Mouse (Mus musculus) forebrain, embryonic 12.5 days (tissue): Measurements from ENCODE around the gene Ccdc84. TPM values are rescaled to one million over a fixed set of nuclear protein-coding genes. Genes with fewer than 3 reads are reported as not detected.
"Not testable (repeated sequence)": the region's sequence is repeated elsewhere in the genome, so short reads cannot be mapped to it uniquely, and the experiment has no call there.

ENCODE experiments used
- ATAC-seq: fragments of 200-750 bp; cut with Nextera tagmentation; 2 replicates; pipeline ENCODE4 v1.8.0; 2017; ENCODE audit warnings: moderate TSS enrichment; ENCODE audit not compliant: low FRiP score
- H3K27ac ChIP-seq: fragments of 300-500 bp; sonication (generic); 2 replicates; pipeline ENCODE4 v1.5.1; 2016; ENCODE audit warnings: mild to moderate bottlenecking
- H3K27me3 ChIP-seq: fragments of 300-500 bp; sonication (generic); 2 replicates; pipeline ENCODE4 v1.6.1; 2016; ENCODE audit warnings: mild to moderate bottlenecking
- H3K36me3 ChIP-seq: fragments of 300-500 bp; sonication (generic); replicated peaks from 2 replicates; pipeline ENCODE4 v1.6.1; 2016; ENCODE audit warnings: mild to moderate bottlenecking
- H3K4me1 ChIP-seq: fragments of 300-500 bp; sonication (generic); 2 replicates; pipeline ENCODE4 v1.6.1; 2016
- H3K4me2 ChIP-seq: fragments of 300-500 bp; sonication (generic); 2 replicates; pipeline ENCODE4 v1.6.1; 2016; ENCODE audit warnings: mild to moderate bottlenecking, moderate library complexity
- H3K4me3 ChIP-seq: fragments of 300-500 bp; sonication (generic); replicated peaks from 2 replicates; pipeline ENCODE4 v1.5.1; 2016; ENCODE audit warnings: mild to moderate bottlenecking
- H3K9ac ChIP-seq: fragments of 300-500 bp; sonication (generic); 2 replicates; pipeline ENCODE4 v1.6.1; 2016; ENCODE audit warnings: mild to moderate bottlenecking
- H3K9me3 ChIP-seq: fragments of 300-500 bp; sonication (generic); 2 replicates; pipeline ENCODE4 v1.6.1; 2016
- WGBS: fragments of 180-500 bp; shearing (Covaris S2); methylation state at CpG from one replicate; pipeline ENCODE4 v1.1.7; 2016; 5-methylcytosine and 5-hydroxymethylcytosine counted together
- microRNA-seq: library from miRNA; unstranded; fragments of <30 nt; microRNA quantifications from one replicate; pipeline ENCODE4, GENCODE M21; 2017
- polyA plus RNA-seq: library from polyadenylated mRNA; unstranded; fragments of >200 nt; fragmentation: Nextera tagmentation; extraction: Ambion mirVana; gene quantifications from 2 replicates; pipeline ENCODE4 v1.2.1, GENCODE M21; 2016

Ccdc84 gene
- polyA plus RNA-seq, 1 experiment from 2014 or later = 30.3 TPM

DNA sequence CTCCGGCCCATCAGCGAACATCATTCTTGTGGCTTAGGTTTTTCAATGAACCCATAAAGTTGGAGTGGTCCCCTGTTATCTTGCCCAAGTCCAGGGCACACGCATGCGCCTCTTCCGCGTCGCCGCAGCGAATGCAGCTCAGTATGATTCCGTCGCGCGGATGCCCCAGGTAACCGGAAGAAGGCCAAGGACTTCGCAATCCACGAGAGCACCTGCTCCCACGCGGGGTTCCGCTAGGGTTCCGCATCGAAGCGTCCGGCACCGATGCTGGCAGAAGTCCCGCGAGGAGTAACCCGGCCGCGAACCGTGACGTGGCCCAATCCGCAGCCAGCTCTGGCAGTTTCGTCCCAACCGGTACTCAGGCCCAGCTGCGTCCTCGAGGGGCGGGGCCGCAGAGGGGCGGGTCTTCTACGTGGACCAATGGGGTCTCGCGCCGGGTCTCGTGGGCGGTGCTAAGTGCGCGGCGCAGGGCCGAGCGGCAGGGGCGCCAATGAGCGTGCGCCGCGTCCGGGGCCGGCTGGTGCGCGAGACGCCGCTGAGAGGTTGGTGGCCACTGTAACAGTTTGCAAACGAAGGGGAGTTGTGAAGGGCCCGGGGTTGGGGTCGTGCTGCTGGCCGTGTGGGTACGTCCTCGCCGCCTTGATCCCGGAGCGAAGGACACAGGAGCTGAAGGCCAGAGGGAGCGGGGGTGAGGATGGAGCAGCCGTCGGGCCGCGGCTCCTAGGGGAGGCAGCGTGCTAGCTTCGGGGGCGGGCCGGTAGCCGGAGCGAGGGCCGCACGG lies 39.1 kb downstream of the Ccdc84 start, which contains the start of gene Hyou1:
Gene Hyou1 (plus strand): TSS at position 437 of the 781 bp plus-strand sequence.
- Histone ChIP-seq H3K36me3 (peaks cover 31% of the 10 kb centered on the region), H3K9me3 (no peaks in the 10 kb centered on the region), H3K9ac (peak within 1 kb of the TSS; percentile 92), H3K4me1 (peaks cover 17% of the 10 kb centered on the region), H3K27me3 (no peaks in the 10 kb centered on the region), H3K4me3 (peak within 1 kb of the TSS; percentile 90), H3K4me2 (peak within 1 kb of the TSS; percentile 97), H3K27ac (peak within 1 kb of the TSS; percentile 85)
- under 1% methylated on average over 82 of the region's 83 CpGs for WGBS
- ATAC-seq = peak; percentile 99

DNA sequence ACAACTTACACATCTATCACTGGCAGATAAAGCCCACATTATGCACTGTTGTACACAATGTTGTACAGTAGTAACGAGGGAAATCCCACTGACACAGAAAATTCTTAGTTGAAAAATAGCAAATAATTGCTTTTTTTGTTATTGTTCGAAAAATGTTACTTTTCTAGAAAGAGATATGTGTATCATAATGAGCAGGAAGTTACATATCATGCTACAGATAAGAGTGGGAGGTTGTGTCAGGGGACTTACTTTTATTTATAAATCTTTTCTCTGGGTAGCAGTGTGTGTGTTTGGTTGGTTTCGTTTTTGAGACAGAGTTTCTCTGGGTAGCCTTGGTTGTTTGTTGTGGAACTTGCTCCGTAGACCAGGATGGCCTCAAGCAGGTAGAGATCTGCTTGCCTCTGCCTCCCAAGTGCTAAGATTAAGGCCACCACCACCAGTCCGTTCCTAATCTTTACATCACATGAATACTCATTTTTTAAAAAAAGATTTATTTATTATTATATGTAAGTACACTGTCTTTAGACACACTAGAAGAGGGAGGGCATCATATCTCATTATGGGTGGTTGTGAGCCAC lies 40.1 kb downstream of the Ccdc84 start:
- ATAC-seq = no peak
- Histone ChIP-seq H3K27ac (peak overlapping the region; percentile 85; the same call in 1 of the 2 replicates), H3K36me3 (peaks cover 21% of the 10 kb centered on the region), H3K9ac (peak overlapping the region; percentile 60), H3K4me1 (peaks cover 17% of the 10 kb centered on the region), H3K4me3 (peak overlapping the region; percentile 90), H3K4me2 (peak overlapping the region; percentile 97), H3K27me3 (no peaks in the 10 kb centered on the region), H3K9me3 (no peaks in the 10 kb centered on the region)
- WGBS = 93% methylated on average over 5 of the region's 5 CpGs

DNA sequence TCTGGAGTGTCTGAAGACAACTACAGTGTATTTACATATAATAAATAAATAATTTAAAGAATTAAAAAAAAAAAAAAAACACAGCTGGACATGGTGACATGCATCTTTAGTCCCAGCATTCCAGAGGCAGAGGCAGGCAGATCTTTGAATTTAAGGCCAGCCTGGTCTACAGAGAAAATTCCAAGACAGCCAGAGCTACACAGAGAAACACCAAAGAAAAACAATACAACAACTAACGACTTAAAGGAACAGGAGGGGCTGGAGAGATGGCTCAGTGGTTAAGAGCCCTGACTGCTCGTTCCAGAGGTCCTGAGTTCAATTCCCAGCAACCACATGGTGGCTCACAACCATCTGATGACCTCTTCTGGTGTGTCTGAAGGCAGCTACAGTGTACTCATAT lies 41.0 kb downstream of the Ccdc84 start:
- H3K9me3 ChIP-seq, H3K4me3 ChIP-seq, H3K4me2 ChIP-seq, H3K27ac ChIP-seq, H3K27me3 ChIP-seq, ATAC-seq, H3K9ac ChIP-seq: not testable (repeated sequence)
- peaks cover 17% of the 10 kb centered on the region for H3K4me1 ChIP-seq
- H3K36me3 ChIP-seq = peaks cover 12% of the 10 kb centered on the region
- 85% methylated on average over 2 of the region's 2 CpGs for WGBS

DNA sequence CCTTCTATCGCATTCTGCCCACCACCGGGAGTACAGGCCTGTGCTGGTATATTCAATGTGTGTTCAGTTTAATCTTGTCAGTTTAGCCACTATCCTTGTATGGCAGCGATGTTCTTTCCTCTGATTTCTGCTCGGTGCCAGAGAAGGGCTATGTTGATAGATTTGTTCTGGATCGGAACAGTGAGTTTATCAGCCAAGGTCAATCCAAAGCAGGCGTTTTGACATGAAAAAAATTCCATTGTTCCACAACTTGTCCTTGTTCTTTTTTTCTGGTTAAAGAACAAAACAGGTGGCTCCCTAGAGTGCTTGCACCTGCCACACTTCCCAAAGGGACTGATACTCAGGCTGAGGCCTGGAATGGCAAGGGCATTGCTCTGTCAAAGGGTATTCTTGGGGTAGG lies 42.2 kb downstream of the Ccdc84 start:
- Histone ChIP-seq H3K27ac (no peak overlapping the region), H3K9me3 (no peaks in the 10 kb centered on the region)
- WGBS = 93% methylated on average over 6 of the region's 6 CpGs

DNA sequence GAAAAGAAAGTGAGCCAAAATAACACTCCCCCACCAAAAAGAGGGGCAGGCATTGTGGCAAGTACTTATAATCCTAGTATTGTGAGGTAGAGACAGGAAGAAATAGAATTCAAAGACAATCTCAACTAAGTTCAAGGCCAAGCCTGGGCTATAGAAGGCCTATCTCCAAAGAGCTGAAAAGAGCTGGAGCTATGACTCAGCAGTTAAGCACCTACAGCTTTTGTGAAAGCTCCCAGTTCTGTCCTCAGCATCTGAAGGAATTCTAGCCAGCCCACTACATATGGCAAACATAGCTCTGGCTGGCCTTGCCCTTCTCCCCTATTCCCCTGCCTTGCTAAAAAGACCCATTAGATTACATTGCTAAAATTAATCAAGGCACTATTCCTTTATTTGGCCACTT lies 45.0 kb downstream of the Ccdc84 start:
- H3K4me1 ChIP-seq = peaks cover 2% of the 10 kb centered on the region
- H3K9ac ChIP-seq = no peak overlapping the region
- H3K27me3 ChIP-seq = no peaks in the 10 kb centered on the region
- no peaks in the 10 kb centered on the region for H3K36me3 ChIP-seq
- H3K4me3 ChIP-seq = no peak overlapping the region
- no peak for ATAC-seq
- no peak overlapping the region for H3K27ac ChIP-seq
- no peak overlapping the region for H3K4me2 ChIP-seq
- H3K9me3 ChIP-seq = no peaks in the 10 kb centered on the region

More for the DNA sequence above, 42.2 kb downstream of the Ccdc84 start:
- H3K4me2 ChIP-seq = no peak overlapping the region
- H3K27me3 ChIP-seq = no peaks in the 10 kb centered on the region
- peaks cover under 1% of the 10 kb centered on the region; the same call in 1 of the 2 replicates for H3K36me3 ChIP-seq
- H3K4me1 ChIP-seq = peaks cover 17% of the 10 kb centered on the region
- H3K9ac ChIP-seq = no peak overlapping the region
- no peak for ATAC-seq
- H3K4me3 ChIP-seq = no peak overlapping the region

DNA sequence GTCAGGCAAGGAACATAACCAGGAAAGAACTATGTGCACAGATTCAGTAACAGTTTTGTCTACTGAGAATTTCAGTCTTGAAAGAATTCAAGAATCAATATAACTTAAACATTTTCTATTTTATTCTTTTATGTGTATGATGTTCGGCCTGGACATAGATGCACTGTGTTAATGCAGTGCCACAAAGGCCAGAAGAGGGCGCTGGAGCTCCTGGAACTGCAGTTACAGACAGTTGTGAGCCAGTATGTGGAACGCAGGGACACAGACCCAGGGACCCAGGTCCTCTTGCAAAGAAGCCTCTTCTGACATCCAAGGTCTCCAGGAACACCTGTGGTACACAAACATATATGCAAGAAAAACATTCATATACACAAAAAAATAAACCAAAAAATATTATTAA lies 53.9 kb downstream of the Ccdc84 start:
- Histone ChIP-seq H3K27me3 (no peaks in the 10 kb centered on the region), H3K4me2 (no peak overlapping the region), H3K9ac (no peak overlapping the region), H3K4me1 (peaks cover 9% of the 10 kb centered on the region), H3K36me3 (peaks cover 2% of the 10 kb centered on the region), H3K9me3 (no peaks in the 10 kb centered on the region), H3K4me3 (no peak overlapping the region), H3K27ac (no peak overlapping the region)
- ATAC-seq = no peak
- 62% methylated on average over 3 of the region's 3 CpGs for WGBS

DNA sequence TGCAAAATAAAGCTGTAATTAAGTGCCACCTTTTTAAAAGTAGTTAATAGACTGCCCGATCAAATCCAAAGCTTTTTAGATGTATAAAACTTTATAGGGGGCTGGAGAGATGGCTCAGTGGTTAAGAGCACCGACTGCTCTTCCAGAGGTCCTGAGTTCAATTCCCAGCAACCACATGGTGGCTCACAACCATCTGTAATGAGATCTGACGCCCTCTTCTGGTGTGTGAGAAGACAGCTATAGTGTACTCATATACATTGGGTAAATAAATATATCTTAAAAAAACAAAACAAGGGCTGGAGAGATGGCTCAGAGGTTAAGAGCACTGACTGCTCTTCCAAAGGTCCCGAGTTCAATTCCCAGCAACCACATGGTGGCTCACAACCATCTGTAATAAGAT lies 56.4 kb downstream of the Ccdc84 start:
- H3K9ac ChIP-seq, H3K27me3 ChIP-seq, H3K4me1 ChIP-seq, H3K9me3 ChIP-seq: not testable (repeated sequence)
- peak overlapping the region; percentile 88 for H3K4me2 ChIP-seq
- WGBS = 44% methylated on average over 4 of the region's 4 CpGs
- H3K4me3 ChIP-seq = peak overlapping the region; percentile 76
- peaks cover 24% of the 10 kb centered on the region for H3K36me3 ChIP-seq
- ATAC-seq = 0 out of 2 replicates have a peak, but pooled peaks have one; percentile 6
- H3K27ac ChIP-seq = peak overlapping the region; percentile 66

DNA sequence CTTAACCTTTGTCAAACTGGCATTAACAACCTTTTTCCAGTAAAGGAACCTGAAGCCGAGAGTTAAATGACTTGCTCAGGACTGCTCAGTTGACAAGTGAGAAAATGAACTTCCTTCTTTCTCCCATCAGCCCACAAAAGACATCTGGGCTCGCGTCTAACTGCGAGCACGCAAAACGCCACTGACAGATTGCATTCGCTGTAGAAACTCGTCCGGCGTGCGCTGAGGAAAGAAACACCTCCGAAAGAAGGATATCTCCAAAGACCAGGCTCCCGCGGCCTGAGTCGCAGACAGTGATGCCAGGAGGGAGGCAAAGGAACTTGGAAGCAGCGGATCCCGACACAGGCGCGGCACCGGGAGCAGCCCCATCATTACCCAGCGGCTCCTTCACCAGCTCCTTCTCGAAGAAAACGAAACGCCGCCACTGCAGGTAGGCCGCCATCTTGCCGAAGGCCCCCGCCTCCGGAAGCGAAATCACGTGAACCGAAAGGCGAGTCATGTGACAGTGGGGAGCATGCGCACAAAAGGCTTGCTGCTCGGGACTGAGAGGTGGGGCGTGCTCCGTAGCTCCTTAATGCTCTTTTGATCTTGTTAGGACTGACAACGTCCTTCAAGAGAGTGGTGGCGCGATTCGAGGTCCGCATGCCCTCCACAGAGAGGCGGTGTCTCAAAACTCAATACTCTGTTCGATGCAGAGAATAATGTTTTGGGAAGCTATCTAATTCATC lies 57.0 kb downstream of the Ccdc84 start, which contains the start of gene Vps11:
Gene Vps11 (minus strand): TSS at position 481 of the 728 bp plus-strand sequence.
- peak within 1 kb of the TSS; percentile 66 for H3K27ac ChIP-seq
- H3K4me3 ChIP-seq = peak within 1 kb of the TSS; percentile 76
- under 1% methylated on average over 44 of the region's 44 CpGs for WGBS
- peak within 1 kb of the TSS; percentile 66 for H3K9ac ChIP-seq
- peak within 1 kb of the TSS; percentile 88 for H3K4me2 ChIP-seq
- no peaks in the 10 kb centered on the region for H3K27me3 ChIP-seq
- peak; percentile 95 for ATAC-seq
- peaks cover 9% of the 10 kb centered on the region for H3K4me1 ChIP-seq
- peaks cover 30% of the 10 kb centered on the region for H3K36me3 ChIP-seq
- no peaks in the 10 kb centered on the region for H3K9me3 ChIP-seq

Small RNAs within 50 kb of the gene (microRNA-seq; reads per million reads assigned to microRNA genes)
- gene Mir7085 = not detected

Other genes with a start within 250 kb of the Ccdc84 start
- gene Cbl, start 184.5 kb downstream of the Ccdc84 start, polyA plus RNA-seq = 28.7 and 34.3 TPM in 2 replicates
- not detected in 2 replicates for gene Ccdc153, start 177.9 kb downstream of the Ccdc84 start, polyA plus RNA-seq
- gene Pdzd3, start 167.1 kb downstream of the Ccdc84 start, polyA plus RNA-seq = 0.23 and 0.31 TPM in 2 replicates
- 4.6 and 5.2 TPM in 2 replicates for gene Nlrx1, start 150.0 kb downstream of the Ccdc84 start, polyA plus RNA-seq
- gene Abcg4, start 130.0 kb downstream of the Ccdc84 start, polyA plus RNA-seq = 10.1 and 12.4 TPM in 2 replicates
- 34.6 and 35.5 TPM in 2 replicates for gene Hinfp, start 112.9 kb downstream of the Ccdc84 start, polyA plus RNA-seq
- 16.5 and 16.9 TPM in 2 replicates for gene C2cd2l, start 98.3 kb downstream of the Ccdc84 start, polyA plus RNA-seq
- gene Dpagt1, start 92.5 kb downstream of the Ccdc84 start, polyA plus RNA-seq = 38.9 and 39.3 TPM in 2 replicates
- gene H2afx, start 83.9 kb downstream of the Ccdc84 start, polyA plus RNA-seq = 477 and 482 TPM in 2 replicates
- 107 and 115 TPM in 2 replicates for gene Hmbs, start 74.3 kb downstream of the Ccdc84 start, polyA plus RNA-seq
- gene Vps11, start 56.9 kb downstream of the Ccdc84 start, polyA plus RNA-seq = 31.5 and 34.8 TPM in 2 replicates
- gene Hyou1, start 39.1 kb downstream of the Ccdc84 start, polyA plus RNA-seq = 26.7 and 35.8 TPM in 2 replicates
- gene Slc37a4, start 21.7 kb downstream of the Ccdc84 start, polyA plus RNA-seq = 23.4 and 23.6 TPM in 2 replicates
- 1,477 and 1,540 TPM in 2 replicates for gene Rps25, start 11.4 kb downstream of the Ccdc84 start, polyA plus RNA-seq
- 242 and 243 TPM in 2 replicates for gene Trappc4, start 11.0 kb downstream of the Ccdc84 start, polyA plus RNA-seq
- gene Foxr1, start 22.6 kb upstream of the Ccdc84 start, polyA plus RNA-seq = not detected in 2 replicates
- gene Upk2, start 36.4 kb upstream of the Ccdc84 start, polyA plus RNA-seq = 0.29 TPM in 1 of 2 replicates, not detected in the other
- gene Bcl9l, start 64.3 kb upstream of the Ccdc84 start, polyA plus RNA-seq = 10.6 and 10.7 TPM in 2 replicates
- gene Cxcr5, start 143.3 kb upstream of the Ccdc84 start, polyA plus RNA-seq = 0.27 TPM in 1 of 2 replicates, not detected in the other
- 22.8 and 24.4 TPM in 2 replicates for gene Ddx6, start 186.3 kb upstream of the Ccdc84 start, polyA plus RNA-seq